Mouse (Mus musculus) midbrain, embryonic 15.5 days (tissue): Measurements from ENCODE around the gene Ccna2. TPM values are rescaled to one million over a fixed set of nuclear protein-coding genes. Genes with fewer than 3 reads are reported as not detected.
A peak's percentile ranks its signal among the peaks of the same experiment; 100 is the strongest.

Experiments used
- ATAC-seq: fragments of 200-750 bp; cut with Nextera tagmentation; replicated peaks from 2 replicates; pipeline ENCODE4 v1.8.0; 2017; ENCODE audit warnings: moderate TSS enrichment
- H3K27ac ChIP-seq: fragments of 300-500 bp; sonication (generic); 2 replicates; pipeline ENCODE4 v1.5.1; 2015; ENCODE audit warnings: mild to moderate bottlenecking, inconsistent platforms
- H3K27me3 ChIP-seq: fragments of 300-500 bp; sonication (generic); replicated peaks from 2 replicates; pipeline ENCODE4 v1.6.1; 2015; ENCODE audit warnings: inconsistent platforms
- H3K36me3 ChIP-seq: fragments of 300-500 bp; sonication (generic); replicated peaks from 2 replicates; pipeline ENCODE4 v1.6.1; 2015; ENCODE audit warnings: inconsistent platforms
- H3K4me1 ChIP-seq: fragments of 300-500 bp; sonication (generic); 2 replicates; pipeline ENCODE4 v1.6.1; 2015; ENCODE audit warnings: inconsistent platforms
- H3K4me2 ChIP-seq: fragments of 300-500 bp; sonication (generic); 2 replicates; pipeline ENCODE4 v1.6.1; 2015; ENCODE audit warnings: inconsistent platforms, mild to moderate bottlenecking, moderate library complexity
- H3K4me3 ChIP-seq: fragments of 300-500 bp; sonication (generic); 2 replicates; pipeline ENCODE4 v1.5.1; 2015; ENCODE audit warnings: mild to moderate bottlenecking, inconsistent platforms
- H3K9ac ChIP-seq: fragments of 300-500 bp; sonication (generic); 2 replicates; pipeline ENCODE4 v1.6.1; 2015; ENCODE audit warnings: mild to moderate bottlenecking, inconsistent platforms
- H3K9me3 ChIP-seq: fragments of 300-500 bp; sonication (generic); 2 replicates; pipeline ENCODE4 v1.6.1; 2016; ENCODE audit warnings: inconsistent platforms
- WGBS: fragments of 180-500 bp; shearing (Covaris S2); methylation state at CpG from one replicate; pipeline ENCODE4 v1.1.7; 2015; ENCODE audit warnings: mixed read lengths; 5-methylcytosine and 5-hydroxymethylcytosine counted together
- polyA plus RNA-seq: library from polyadenylated mRNA; unstranded; fragments of >200 nt; fragmentation: Nextera tagmentation; extraction: Ambion mirVana; gene quantifications from 2 replicates; pipeline ENCODE4 v1.2.1, GENCODE M21; 2015

Ccna2 gene
- polyA plus RNA-seq, 1 experiment from 2014 or later: 28.0 TPM

- H3K4me1 ChIP-seq: peaks cover 12% of the 10 kb centered on the region
- peaks cover 61% of the 10 kb centered on the region for H3K36me3 ChIP-seq
- no peaks in the 10 kb centered on the region for H3K9me3 ChIP-seq
- no peaks in the 10 kb centered on the region for H3K27me3 ChIP-seq
- no peak overlapping the region for H3K4me2 ChIP-seq
- WGBS: 87% methylated on average over 1 of the region's 1 CpGs
- no peak overlapping the region for H3K27ac ChIP-seq
- no peak overlapping the region for H3K9ac ChIP-seq
- no peak overlapping the region for H3K4me3 ChIP-seq
- ATAC-seq: no peak
Observed at GRCm38 (mm10) chr3:36557601-36558000, 14.3 kb downstream of the Ccna2 start.

DNA sequence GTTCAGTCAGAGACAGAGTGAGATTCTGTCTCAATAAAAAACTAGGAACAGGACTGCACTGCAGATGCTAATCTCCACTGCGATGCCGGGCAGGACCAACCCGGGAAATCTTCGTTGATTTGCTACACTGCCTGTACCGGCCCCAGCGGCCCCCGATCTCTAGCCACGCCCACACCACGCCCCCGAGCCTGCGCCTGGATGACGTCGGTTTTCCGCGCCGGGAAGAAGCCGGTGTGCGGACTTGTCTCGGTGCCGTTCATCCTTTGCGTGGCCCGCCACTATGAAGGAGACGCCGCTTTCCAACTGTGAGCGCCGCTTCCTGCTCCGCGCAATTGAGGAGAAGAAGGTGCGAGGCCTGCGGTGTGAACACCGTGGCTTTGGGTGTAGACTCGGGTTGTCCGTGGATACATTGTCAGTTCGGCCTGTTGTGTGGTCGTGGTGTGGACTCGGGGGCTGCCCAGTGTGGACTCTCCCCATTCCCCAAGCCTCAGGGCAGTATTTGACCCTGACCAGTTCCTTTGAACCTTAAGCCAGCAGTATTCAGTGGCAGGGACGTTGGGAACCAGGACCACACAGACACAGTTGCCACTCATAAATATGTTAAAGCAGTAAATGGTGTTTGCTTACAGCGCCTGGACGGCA, 19.4 kb downstream of the Ccna2 start, which contains the start of gene Exosc9:
Gene Exosc9, plus strand, starts transcription at position 201 of the 642 bp plus-strand sequence.
- H3K9ac ChIP-seq: peak within 1 kb of the TSS; percentile 41
- peak within 1 kb of the TSS; percentile 79 for H3K27ac ChIP-seq
- no peaks in the 10 kb centered on the region for H3K27me3 ChIP-seq
- H3K9me3 ChIP-seq: no peaks in the 10 kb centered on the region
- H3K4me2 ChIP-seq: peak within 1 kb of the TSS; percentile 82
- ATAC-seq: peak; percentile 98
- WGBS: under 1% methylated on average over 39 of the region's 39 CpGs
- H3K4me3 ChIP-seq: peak within 1 kb of the TSS; percentile 50
- H3K36me3 ChIP-seq: peaks cover 27% of the 10 kb centered on the region
- peaks cover 19% of the 10 kb centered on the region for H3K4me1 ChIP-seq

DNA sequence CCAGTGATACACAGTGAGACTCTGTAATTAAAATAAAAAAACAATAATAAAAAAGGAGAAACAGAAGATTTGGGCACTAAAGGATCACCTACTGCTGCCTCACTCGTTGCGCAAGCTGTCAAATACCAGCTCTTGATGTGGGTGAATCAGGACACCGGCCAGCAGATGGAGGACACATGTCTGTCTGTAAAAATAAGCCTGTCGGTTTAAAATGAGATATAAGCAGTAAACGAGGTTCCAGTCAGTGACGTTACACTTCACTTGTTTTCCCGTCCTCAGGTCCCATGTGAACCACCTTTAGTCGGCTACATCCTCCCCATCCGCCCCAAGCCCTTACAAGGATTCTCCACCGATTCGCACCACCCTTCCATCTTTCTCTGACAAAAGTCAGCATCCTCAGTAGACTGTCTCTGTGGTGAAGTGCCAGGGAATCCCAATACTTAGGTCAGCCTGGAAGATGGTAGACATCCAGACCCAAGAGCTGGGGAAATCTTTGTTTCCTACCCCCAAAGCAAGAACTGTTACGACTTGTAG, 20.0 kb downstream of the Ccna2 start:
- 8% methylated on average over 12 of the region's 12 CpGs for WGBS
- H3K4me2 ChIP-seq: peak overlapping the region; percentile 82
- H3K27me3 ChIP-seq: no peaks in the 10 kb centered on the region
- H3K9ac ChIP-seq: peak overlapping the region; percentile 41
- H3K4me3 ChIP-seq: peak overlapping the region; percentile 50
- peaks cover 19% of the 10 kb centered on the region for H3K4me1 ChIP-seq
- no peaks in the 10 kb centered on the region for H3K9me3 ChIP-seq
- peak overlapping the region; percentile 79 for H3K27ac ChIP-seq
- no peak; the same call in none of the 2 replicates for ATAC-seq
- peaks cover 21% of the 10 kb centered on the region for H3K36me3 ChIP-seq

DNA sequence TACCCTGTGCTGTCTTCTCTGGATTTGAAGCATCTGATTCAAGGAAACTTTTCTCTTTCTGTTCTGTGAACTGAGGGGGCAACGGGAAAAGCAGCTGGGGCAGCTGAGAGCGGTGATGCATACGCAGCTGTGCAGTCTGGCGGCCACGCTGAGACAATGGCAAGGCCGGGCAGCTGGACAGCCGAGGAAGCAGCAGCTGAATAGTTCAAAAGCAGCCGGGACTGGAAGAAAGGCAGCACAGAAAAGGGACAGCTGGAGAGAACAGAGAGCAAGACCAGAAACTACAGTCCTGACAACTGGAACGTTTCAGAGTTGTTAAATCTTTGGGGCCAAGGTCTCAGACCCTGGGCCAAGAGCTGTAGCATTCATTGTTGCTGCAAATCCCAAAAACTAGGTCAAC, 20.6 kb downstream of the Ccna2 start:
- ATAC-seq: peak; percentile 1; the same call in 1 of the 2 replicates
- Histone ChIP-seq H3K9me3 (no peaks in the 10 kb centered on the region), H3K36me3 (peaks cover 20% of the 10 kb centered on the region; the same call in 1 of the 2 replicates), H3K4me3 (peak overlapping the region; percentile 50), H3K4me1 (peaks cover 19% of the 10 kb centered on the region), H3K4me2 (peak overlapping the region; percentile 82), H3K9ac (peak overlapping the region; percentile 41), H3K27me3 (no peaks in the 10 kb centered on the region), H3K27ac (peak overlapping the region; percentile 79)
- 9% methylated on average over 9 of the region's 9 CpGs for WGBS

- no peak for ATAC-seq
- Histone ChIP-seq H3K4me2 (no peak overlapping the region), H3K4me3 (no peak overlapping the region), H3K4me1 (no peaks in the 10 kb centered on the region), H3K27me3 (no peaks in the 10 kb centered on the region), H3K36me3 (no peaks in the 10 kb centered on the region), H3K9ac (no peak overlapping the region), H3K27ac (no peak overlapping the region), H3K9me3 (no peaks in the 10 kb centered on the region)
- 79% methylated on average over 3 of the region's 3 CpGs for WGBS
Observed at GRCm38 (mm10) chr3:36544961-36545360, 27.0 kb downstream of the Ccna2 start.

DNA sequence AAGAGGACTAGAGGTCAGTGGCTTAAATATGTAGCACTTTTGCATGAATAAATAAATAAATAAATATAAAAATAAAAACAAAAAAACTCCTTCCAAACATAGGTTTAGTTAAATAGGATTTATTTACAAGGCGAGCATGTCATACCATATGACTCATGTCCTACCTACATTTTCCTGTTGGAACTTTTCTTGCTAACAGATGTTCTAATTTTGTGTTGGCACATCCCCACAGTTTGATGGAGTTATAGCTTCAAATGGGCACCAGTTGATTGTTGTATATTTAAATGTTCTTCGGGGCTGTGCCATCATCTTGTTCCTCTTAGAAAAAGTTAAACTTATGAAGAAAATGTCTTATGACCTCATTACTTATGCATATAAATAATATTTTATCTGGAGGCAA, 30.6 kb downstream of the Ccna2 start:
- WGBS: 82% methylated on average over 2 of the region's 2 CpGs
- no peaks in the 10 kb centered on the region for H3K9me3 ChIP-seq
- ATAC-seq: no peak

DNA sequence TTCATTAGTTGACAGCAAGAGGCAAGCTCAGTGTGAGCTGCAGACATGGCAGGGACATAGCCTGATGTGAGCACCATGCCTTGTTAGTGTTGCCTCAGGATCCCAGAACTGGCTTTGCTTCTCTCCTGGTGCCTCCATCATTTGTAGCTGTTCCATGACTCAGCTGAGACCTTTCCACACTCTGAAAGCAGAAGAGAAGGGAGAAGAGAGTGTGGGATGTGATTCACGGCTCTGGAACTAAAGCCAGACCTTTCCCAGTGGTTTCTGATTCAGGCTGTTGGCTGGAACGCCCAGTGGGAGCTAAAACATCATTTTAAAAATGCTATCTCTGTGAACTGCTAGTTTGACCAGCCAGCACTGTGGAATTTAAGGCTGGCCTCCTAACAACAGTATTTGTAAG, 31.2 kb downstream of the Ccna2 start:
- H3K4me1 ChIP-seq: no peaks in the 10 kb centered on the region
- no peak for ATAC-seq
- 68% methylated on average over 2 of the region's 2 CpGs for WGBS
- no peak overlapping the region for H3K9ac ChIP-seq
- no peaks in the 10 kb centered on the region for H3K36me3 ChIP-seq
- no peaks in the 10 kb centered on the region for H3K27me3 ChIP-seq
- H3K9me3 ChIP-seq: no peaks in the 10 kb centered on the region
- no peak overlapping the region for H3K4me3 ChIP-seq
- no peak overlapping the region for H3K4me2 ChIP-seq
- H3K27ac ChIP-seq: no peak overlapping the region

More for the DNA sequence above, 30.6 kb downstream of the Ccna2 start:
- H3K4me3 ChIP-seq: no peak overlapping the region
- no peaks in the 10 kb centered on the region for H3K36me3 ChIP-seq
- H3K27me3 ChIP-seq: no peaks in the 10 kb centered on the region
- no peak overlapping the region for H3K27ac ChIP-seq
- no peaks in the 10 kb centered on the region for H3K4me1 ChIP-seq
- no peak overlapping the region for H3K9ac ChIP-seq
- H3K4me2 ChIP-seq: no peak overlapping the region

DNA sequence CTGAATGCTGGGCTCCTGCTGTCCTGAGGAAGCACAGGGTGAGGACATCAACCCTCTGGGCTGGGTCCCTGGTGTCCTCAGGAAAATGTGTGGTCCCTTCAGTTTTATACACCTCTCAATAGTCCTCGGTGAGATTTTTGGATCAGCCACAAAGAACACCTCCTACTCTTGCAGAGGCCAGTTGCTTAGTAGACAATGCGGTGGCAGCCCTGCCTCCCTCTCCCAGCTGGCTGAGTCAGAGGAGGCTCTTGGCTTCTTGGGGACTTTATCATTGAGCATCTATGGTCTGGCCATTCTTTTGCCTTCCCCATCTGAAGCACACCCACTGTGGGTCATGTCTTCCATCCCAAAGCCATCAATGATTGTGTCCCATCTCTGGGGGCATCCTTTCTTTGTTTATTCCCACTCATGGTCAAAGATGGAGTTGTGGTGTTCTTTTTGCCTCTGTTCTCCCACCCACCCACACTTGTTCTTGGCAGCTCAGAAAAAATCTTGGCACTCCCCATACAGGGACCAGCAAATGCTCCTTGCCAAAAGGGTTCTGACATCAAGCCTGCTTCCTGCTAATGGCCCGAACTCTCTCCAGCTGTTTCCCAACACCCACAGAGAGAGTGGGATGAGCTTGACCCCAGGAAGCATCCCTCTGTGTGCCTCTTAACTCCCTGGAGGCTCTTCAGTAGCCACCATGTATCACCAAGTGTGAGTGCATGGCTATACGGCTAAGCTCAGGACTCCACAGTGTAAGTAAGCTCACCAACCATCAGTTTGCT, 34.1 kb downstream of the Ccna2 start:
- no peaks in the 10 kb centered on the region for H3K36me3 ChIP-seq
- H3K9me3 ChIP-seq: no peaks in the 10 kb centered on the region
- ATAC-seq: no peak
- no peak overlapping the region for H3K27ac ChIP-seq
- H3K4me1 ChIP-seq: 0 out of 2 replicates have a peak, but pooled peaks cover 2% of the 10 kb centered on the region
- WGBS: 85% methylated on average over 4 of the region's 4 CpGs
- 0 out of 2 replicates have a peak, but pooled peaks cover under 1% of the 10 kb centered on the region for H3K27me3 ChIP-seq
- H3K4me2 ChIP-seq: no peak overlapping the region
- no peak overlapping the region for H3K9ac ChIP-seq
- no peak overlapping the region for H3K4me3 ChIP-seq

DNA sequence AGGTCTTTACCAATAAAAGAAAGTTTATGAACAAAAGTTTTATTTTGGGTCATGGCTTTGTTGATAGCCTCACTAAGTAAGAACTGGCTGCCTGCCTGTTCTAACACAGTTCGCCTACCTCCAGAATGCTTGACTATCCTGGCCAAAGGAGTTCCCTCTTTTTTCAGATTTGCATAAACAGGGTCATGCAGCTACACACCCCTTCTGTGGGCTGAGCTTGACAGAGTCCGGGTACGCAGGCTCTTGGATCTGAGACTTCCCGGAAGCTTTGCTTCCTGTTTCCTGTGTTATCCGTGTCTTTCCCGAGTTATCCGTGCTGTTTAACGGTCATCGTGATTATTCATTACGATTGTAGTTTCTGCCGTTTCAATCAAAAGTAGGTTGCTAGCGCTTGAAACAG, 35.9 kb downstream of the Ccna2 start:
- H3K27ac ChIP-seq: no peak overlapping the region
- no peak overlapping the region for H3K4me2 ChIP-seq
- no peak for ATAC-seq
- H3K9ac ChIP-seq: no peak overlapping the region
- H3K36me3 ChIP-seq: no peaks in the 10 kb centered on the region
- H3K4me1 ChIP-seq: 0 out of 2 replicates have a peak, but pooled peaks cover 2% of the 10 kb centered on the region
- H3K4me3 ChIP-seq: no peak overlapping the region
- H3K9me3 ChIP-seq: no peaks in the 10 kb centered on the region
- 86% methylated on average over 12 of the region's 12 CpGs for WGBS
- H3K27me3 ChIP-seq: 0 out of 2 replicates have a peak, but pooled peaks cover 3% of the 10 kb centered on the region

DNA sequence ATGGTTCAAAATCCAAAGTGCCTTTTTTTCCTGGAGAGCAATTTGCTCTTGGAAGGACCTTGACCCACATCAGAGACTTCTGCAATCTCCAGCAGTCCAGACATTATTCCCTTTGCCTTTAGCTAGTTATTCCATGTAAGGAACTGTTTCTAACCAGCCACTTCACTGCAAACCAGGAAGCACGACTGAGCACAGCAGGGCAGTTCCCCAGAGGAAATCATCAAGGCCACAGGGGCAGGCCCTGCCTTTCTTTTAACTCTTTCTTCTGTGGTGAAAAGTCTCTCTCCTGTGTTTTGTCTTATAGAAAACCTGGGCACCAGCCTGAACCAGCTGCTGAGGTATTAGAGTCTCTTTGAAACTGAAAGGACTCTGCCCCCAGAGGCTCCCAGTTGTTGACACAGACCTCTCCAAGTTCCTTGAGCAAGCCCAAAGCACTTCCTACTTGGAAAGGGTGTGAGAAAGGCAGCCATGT, 38.7 kb downstream of the Ccna2 start:
- H3K27ac ChIP-seq: no peak overlapping the region
- 0 out of 2 replicates have a peak, but pooled peaks cover 2% of the 10 kb centered on the region for H3K4me1 ChIP-seq
- H3K9ac ChIP-seq: no peak overlapping the region
- no peaks in the 10 kb centered on the region for H3K36me3 ChIP-seq
- no peak for ATAC-seq
- H3K27me3 ChIP-seq: 0 out of 2 replicates have a peak, but pooled peaks cover 3% of the 10 kb centered on the region
- no peak overlapping the region for H3K4me3 ChIP-seq
- no peaks in the 10 kb centered on the region; the same call in 1 of the 2 replicates for H3K9me3 ChIP-seq
- 3% methylated on average over 1 of the region's 1 CpGs for WGBS
- H3K4me2 ChIP-seq: no peak overlapping the region

GRCm38 (mm10) chr3:36532738-36533137, 39.2 kb downstream of the Ccna2 start:
- WGBS: 43% methylated on average over 7 of the region's 7 CpGs
- ATAC-seq: no peak
- no peak overlapping the region for H3K27ac ChIP-seq

DNA sequence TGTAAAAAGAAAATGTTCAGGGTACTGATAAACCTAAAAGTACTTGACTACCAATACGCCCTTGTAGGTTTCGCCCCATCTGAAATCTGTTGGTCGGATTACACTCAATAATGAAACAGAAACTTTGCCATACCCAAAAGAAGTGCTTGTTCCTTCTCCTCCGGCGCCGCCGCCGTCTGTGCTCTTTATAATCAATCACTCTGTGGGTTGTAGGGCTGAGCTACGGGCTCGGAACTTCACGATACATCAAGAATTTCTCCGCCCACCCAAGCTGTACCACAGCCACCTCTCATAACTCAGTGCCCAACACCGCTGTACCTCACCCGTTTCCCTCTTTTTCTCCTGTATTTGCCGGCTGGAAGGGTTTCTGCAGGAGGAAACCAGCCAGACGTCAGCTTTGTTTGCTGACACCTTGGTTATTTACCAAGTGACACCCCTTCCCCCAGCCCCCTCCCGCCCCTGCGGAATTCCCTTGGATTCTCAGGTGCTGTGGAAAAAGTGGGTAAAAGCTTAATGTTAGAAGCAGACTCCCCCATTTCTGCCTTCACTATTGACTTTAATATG, 39.9 kb downstream of the Ccna2 start:
- no peaks in the 10 kb centered on the region for H3K36me3 ChIP-seq
- H3K27me3 ChIP-seq: 0 out of 2 replicates have a peak, but pooled peaks cover 3% of the 10 kb centered on the region
- ATAC-seq: no peak
- H3K4me3 ChIP-seq: peak overlapping the region; percentile 18
- H3K4me1 ChIP-seq: 0 out of 2 replicates have a peak, but pooled peaks cover 2% of the 10 kb centered on the region
- H3K27ac ChIP-seq: no peak overlapping the region
- peak overlapping the region; percentile 43 for H3K4me2 ChIP-seq
- WGBS: 21% methylated on average over 18 of the region's 18 CpGs
- H3K9me3 ChIP-seq: no peaks in the 10 kb centered on the region; the same call in 1 of the 2 replicates
- no peak overlapping the region for H3K9ac ChIP-seq

More at GRCm38 (mm10) chr3:36532738-36533137, 39.2 kb downstream of the Ccna2 start:
- Histone ChIP-seq H3K4me3 (no peak overlapping the region), H3K27me3 (0 out of 2 replicates have a peak, but pooled peaks cover 3% of the 10 kb centered on the region), H3K4me1 (0 out of 2 replicates have a peak, but pooled peaks cover 2% of the 10 kb centered on the region), H3K4me2 (no peak overlapping the region), H3K36me3 (no peaks in the 10 kb centered on the region), H3K9me3 (no peaks in the 10 kb centered on the region; the same call in 1 of the 2 replicates), H3K9ac (no peak overlapping the region)
